Comparison of ENCODE assay signal across 8 mouse cellular contexts in the genomic region with DNA sequence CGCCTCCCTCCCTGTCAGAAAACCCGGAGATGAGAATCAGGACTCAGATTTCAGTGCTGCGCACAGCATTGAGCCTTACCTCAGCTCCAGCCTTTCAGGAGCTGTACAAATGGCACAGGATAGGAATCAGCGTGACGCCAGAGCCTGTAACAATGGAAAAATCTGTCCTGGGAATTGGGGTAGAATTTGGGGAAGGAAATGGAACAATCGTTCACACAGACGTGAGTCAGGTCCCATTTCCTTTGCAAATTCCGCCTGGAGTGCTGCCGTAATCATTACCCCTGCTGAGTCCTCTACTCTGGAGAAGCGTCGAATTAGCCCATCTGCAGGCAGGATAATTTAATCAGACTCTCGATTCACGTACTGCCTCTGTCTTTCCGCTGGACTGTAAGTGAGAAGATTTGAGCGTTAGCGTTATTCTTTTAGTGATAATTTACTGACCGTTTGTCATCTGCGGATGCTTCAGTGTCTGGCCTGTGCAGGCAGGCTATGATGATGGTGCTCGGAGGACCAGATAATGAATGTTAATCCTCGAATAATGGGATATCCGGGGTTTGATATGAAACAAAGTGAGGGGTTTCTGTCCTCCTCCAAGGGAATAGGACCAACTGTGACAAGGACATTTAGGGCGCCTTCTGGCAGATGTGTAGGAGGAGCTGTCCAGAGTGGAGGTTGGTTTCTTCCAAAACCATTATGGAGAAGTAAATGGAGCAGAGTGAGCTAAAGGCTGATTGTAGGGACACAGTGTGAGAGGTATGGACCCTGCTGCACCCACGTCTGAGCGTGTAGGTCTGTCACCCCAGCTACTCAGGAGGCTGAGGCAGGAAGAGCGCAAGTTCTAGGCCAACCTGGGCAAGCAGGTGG. TPM values are rescaled to one million over a fixed set of nuclear protein-coding genes. Genes with fewer than 3 reads are reported as not detected.
DNase-seq lines count a peak whose midpoint lies in the region.

No protein-coding gene starts in this region.

- intact Hi-C loops in heart, postnatal 10 days (cut with DNase I): loop anchor here (2.0 kb wide), 1 partner anchor 89 kb away; no protein-coding TSS in a partner anchor

- peak; percentile 43 to 68 for DNase-seq in adrenal gland, adult (ENCODE audit: inconsistent age in 2 of 2, low spot score in 1 of 2)
- no peak for DNase-seq in adrenal gland, adult 18-20 months (ENCODE audit: low spot score in 2 of 2)
- DNase-seq in embryo, embryonic 9.5 days (ENCODE audit: extremely low spot score): peak; percentile 55
- peak; percentile 64 to 68 for DNase-seq in heart, postnatal 10 days
- DNase-seq in kidney, postnatal 4 days: peak; percentile 27 to 52
- DNase-seq in neural tube, embryonic 10.5 days (ENCODE audit: extremely low spot score, low spot score): peak; percentile 40
- DNase-seq in right cerebral cortex, postnatal 10 days (ENCODE audit: low spot score in 2 of 2): no peak
- DNase-seq in urinary bladder, adult 18-20 months (ENCODE audit: low spot score in 2 of 2): no peak

RNA-seq across cellular contexts. Expression of a gene that starts 52.3 kb away (rescaled TPM):
- total RNA-seq in adrenal gland, adult 18-20 months (2021): 1 to 10 TPM; 1.7 to 2.0 TPM
- total RNA-seq in heart, postnatal 10 days (2021): 1 to 10 TPM; 2.1 to 2.2 TPM

Comparison
In these comparisons a context has a peak if more than half of its experiments do, and no peak if none do; other contexts are left out.
1. DNase-seq: peak in adrenal gland, adult (2 of 2), embryo, embryonic 9.5 days (single experiment), heart, postnatal 10 days (2 of 2), kidney, postnatal 4 days (2 of 2) and neural tube, embryonic 10.5 days (single experiment); none in adrenal gland, adult 18-20 months (0 of 2), right cerebral cortex, postnatal 10 days (0 of 2) and urinary bladder, adult 18-20 months (0 of 2).